Mouse (Mus musculus) midbrain, embryonic 15.5 days (tissue): ENCODE results near the gene Ybey. TPM values are rescaled to one million over a fixed set of nuclear protein-coding genes. Genes with fewer than 3 reads are reported as not detected.
A peak's percentile ranks its signal among the peaks of the same experiment; 100 is the strongest.

Source experiments
- ATAC-seq: fragments of 200-750 bp; cut with Nextera tagmentation; replicated peaks from 2 replicates; pipeline ENCODE4 v1.8.0; 2017; ENCODE audit warnings: moderate TSS enrichment
- H3K27ac ChIP-seq: fragments of 300-500 bp; sonication (generic); 2 replicates; pipeline ENCODE4 v1.5.1; 2015; ENCODE audit warnings: mild to moderate bottlenecking, inconsistent platforms
- H3K27me3 ChIP-seq: fragments of 300-500 bp; sonication (generic); replicated peaks from 2 replicates; pipeline ENCODE4 v1.6.1; 2015; ENCODE audit warnings: inconsistent platforms
- H3K36me3 ChIP-seq: fragments of 300-500 bp; sonication (generic); replicated peaks from 2 replicates; pipeline ENCODE4 v1.6.1; 2015; ENCODE audit warnings: inconsistent platforms
- H3K4me1 ChIP-seq: fragments of 300-500 bp; sonication (generic); 2 replicates; pipeline ENCODE4 v1.6.1; 2015; ENCODE audit warnings: inconsistent platforms
- H3K4me2 ChIP-seq: fragments of 300-500 bp; sonication (generic); 2 replicates; pipeline ENCODE4 v1.6.1; 2015; ENCODE audit warnings: inconsistent platforms, mild to moderate bottlenecking, moderate library complexity
- H3K4me3 ChIP-seq: fragments of 300-500 bp; sonication (generic); 2 replicates; pipeline ENCODE4 v1.5.1; 2015; ENCODE audit warnings: mild to moderate bottlenecking, inconsistent platforms
- H3K9ac ChIP-seq: fragments of 300-500 bp; sonication (generic); 2 replicates; pipeline ENCODE4 v1.6.1; 2015; ENCODE audit warnings: mild to moderate bottlenecking, inconsistent platforms
- H3K9me3 ChIP-seq: fragments of 300-500 bp; sonication (generic); 2 replicates; pipeline ENCODE4 v1.6.1; 2016; ENCODE audit warnings: inconsistent platforms
- WGBS: fragments of 180-500 bp; shearing (Covaris S2); methylation state at CpG from one replicate; pipeline ENCODE4 v1.1.7; 2015; ENCODE audit warnings: mixed read lengths; 5-methylcytosine and 5-hydroxymethylcytosine counted together
- polyA plus RNA-seq: library from polyadenylated mRNA; unstranded; fragments of >200 nt; fragmentation: Nextera tagmentation; extraction: Ambion mirVana; gene quantifications from 2 replicates; pipeline ENCODE4 v1.2.1, GENCODE M21; 2015

Gene Ybey
- 7.3 TPM in 2 replicates for polyA plus RNA-seq

- H3K4me1 ChIP-seq = peaks cover 33% of the 10 kb centered on the region
- no peaks in the 10 kb centered on the region for H3K27me3 ChIP-seq
- H3K9ac ChIP-seq = peak within 1 kb of the TSS; percentile 93
- no peaks in the 10 kb centered on the region for H3K9me3 ChIP-seq
- H3K27ac ChIP-seq = peak within 1 kb of the TSS; percentile 87
- H3K4me3 ChIP-seq = peak within 1 kb of the TSS; percentile 63
- WGBS = 2% methylated on average over 54 of the region's 55 CpGs
- peak within 1 kb of the TSS; percentile 58 for H3K4me2 ChIP-seq
- peaks cover 13% of the 10 kb centered on the region for H3K36me3 ChIP-seq
- ATAC-seq = peak; percentile 98
Measured at GRCm38 (mm10) chr10:76468203-76469162, at the start of gene Ybey, which contains the start of gene Mcm3ap. TSS of gene Ybey (minus strand) at chr10:76469114. TSS of gene Mcm3ap (plus strand) at chr10:76468927.

GRCm38 (mm10) chr10:76512965-76513583 lies 44.2 kb upstream of the Ybey start:
- Histone ChIP-seq H3K27ac (no peak overlapping the region), H3K9ac (no peak overlapping the region), H3K27me3 (no peaks in the 10 kb centered on the region), H3K4me3 (no peak overlapping the region), H3K4me2 (no peak overlapping the region), H3K36me3 (peaks cover 44% of the 10 kb centered on the region), H3K4me1 (no peaks in the 10 kb centered on the region), H3K9me3 (no peaks in the 10 kb centered on the region)
- WGBS = 48% methylated on average over 5 of the region's 5 CpGs
- peak; percentile 50; the same call in 1 of the 2 replicates for ATAC-seq

- Histone ChIP-seq H3K4me3 (no peak overlapping the region), H3K9me3 (no peaks in the 10 kb centered on the region), H3K36me3 (peaks cover 77% of the 10 kb centered on the region), H3K4me1 (no peaks in the 10 kb centered on the region), H3K27ac (no peak overlapping the region), H3K27me3 (no peaks in the 10 kb centered on the region), H3K4me2 (no peak overlapping the region), H3K9ac (no peak overlapping the region)
- WGBS = 89% methylated on average over 7 of the region's 7 CpGs
- ATAC-seq = no peak
Measured at GRCm38 (mm10) chr10:76505865-76506264, 37.0 kb upstream of the Ybey start.

- no peak overlapping the region for H3K4me2 ChIP-seq
- H3K36me3 ChIP-seq = peaks cover 78% of the 10 kb centered on the region
- no peaks in the 10 kb centered on the region for H3K27me3 ChIP-seq
- no peaks in the 10 kb centered on the region for H3K9me3 ChIP-seq
- no peak overlapping the region for H3K4me3 ChIP-seq
- H3K9ac ChIP-seq = no peak overlapping the region
- no peaks in the 10 kb centered on the region for H3K4me1 ChIP-seq
- ATAC-seq = no peak
- no peak overlapping the region for H3K27ac ChIP-seq
- WGBS = 97% methylated on average over 11 of the region's 11 CpGs
Measured at GRCm38 (mm10) chr10:76504271-76504943, 35.5 kb upstream of the Ybey start.

DNA sequence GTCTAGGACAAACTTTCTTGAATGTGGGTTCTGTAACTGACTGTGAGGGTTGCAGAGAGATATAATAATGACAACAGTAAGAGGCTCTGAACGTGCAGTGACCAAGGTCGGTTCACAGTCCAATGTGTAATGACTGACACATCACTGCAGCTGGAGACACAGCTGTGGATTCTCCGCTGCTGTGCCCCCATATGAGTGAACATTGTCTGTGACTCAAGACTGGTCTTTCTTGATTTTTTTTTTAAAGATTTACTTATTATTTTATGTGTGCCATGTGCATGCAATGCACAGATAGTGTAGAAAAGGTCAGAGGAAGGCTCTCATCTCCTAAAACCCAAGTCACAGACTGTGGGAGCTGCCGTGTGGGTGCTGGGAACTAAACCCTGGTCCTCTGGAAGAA lies 28.6 kb upstream of the Ybey start:
- Histone ChIP-seq H3K27ac (no peak overlapping the region), H3K9me3 (no peaks in the 10 kb centered on the region), H3K36me3 (peaks cover 68% of the 10 kb centered on the region), H3K4me2 (no peak overlapping the region), H3K4me1 (no peaks in the 10 kb centered on the region), H3K9ac (no peak overlapping the region), H3K27me3 (no peaks in the 10 kb centered on the region), H3K4me3 (no peak overlapping the region)
- 96% methylated on average over 4 of the region's 4 CpGs for WGBS
- ATAC-seq = no peak

DNA sequence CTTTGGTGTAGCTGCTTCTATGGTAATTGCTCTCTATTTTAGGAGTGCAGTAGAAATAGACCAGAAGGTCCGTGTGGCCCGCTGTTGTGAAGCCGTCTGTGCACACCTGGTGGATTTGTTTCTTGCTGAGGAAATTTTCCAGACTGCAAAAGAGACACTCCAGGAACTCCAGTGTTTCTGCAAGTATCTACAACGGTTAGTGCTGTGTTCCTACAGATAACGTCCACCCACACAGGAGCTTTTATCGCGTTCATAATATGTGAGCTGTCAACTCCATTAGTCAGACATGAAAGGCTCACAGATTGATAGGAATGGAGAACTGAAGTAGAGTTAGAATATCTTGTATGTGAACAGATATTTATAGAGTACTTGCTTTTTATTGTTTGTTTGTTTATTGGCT lies 27.5 kb upstream of the Ybey start:
- WGBS = 94% methylated on average over 7 of the region's 7 CpGs

DNA sequence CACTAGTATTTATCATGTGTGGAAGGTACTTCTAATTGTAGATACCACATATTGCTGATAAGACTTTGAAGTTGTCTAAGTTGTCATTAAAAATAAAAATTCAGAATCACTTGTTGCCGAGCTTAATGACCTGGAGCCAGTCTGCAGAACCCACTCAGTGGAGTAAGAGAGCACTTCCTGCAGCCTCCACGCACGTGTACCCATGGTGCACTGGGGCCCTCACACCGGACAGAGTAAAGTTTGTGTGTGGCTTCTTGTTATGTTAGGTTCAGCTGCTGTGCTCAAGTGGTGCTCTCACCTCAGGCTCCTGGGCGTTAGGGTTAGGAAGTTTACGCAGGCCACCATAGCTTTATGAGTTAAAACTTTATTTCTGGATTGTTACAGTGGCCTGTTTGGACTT lies 26.6 kb upstream of the Ybey start:
- Histone ChIP-seq H3K9ac (no peak overlapping the region), H3K4me3 (no peak overlapping the region), H3K36me3 (peaks cover 67% of the 10 kb centered on the region), H3K4me1 (no peaks in the 10 kb centered on the region), H3K9me3 (no peaks in the 10 kb centered on the region), H3K27ac (no peak overlapping the region), H3K27me3 (no peaks in the 10 kb centered on the region), H3K4me2 (no peak overlapping the region)
- 94% methylated on average over 6 of the region's 6 CpGs for WGBS
- no peak for ATAC-seq

More for the DNA sequence above, 27.5 kb upstream of the Ybey start:
- H3K36me3 ChIP-seq = peaks cover 65% of the 10 kb centered on the region
- no peak overlapping the region for H3K9ac ChIP-seq
- no peak for ATAC-seq
- H3K4me3 ChIP-seq = no peak overlapping the region
- no peaks in the 10 kb centered on the region for H3K4me1 ChIP-seq
- H3K27ac ChIP-seq = no peak overlapping the region
- no peaks in the 10 kb centered on the region for H3K9me3 ChIP-seq
- no peak overlapping the region for H3K4me2 ChIP-seq
- H3K27me3 ChIP-seq = no peaks in the 10 kb centered on the region

GRCm38 (mm10) chr10:76493527-76493926 lies 24.6 kb upstream of the Ybey start:
- H3K9me3 ChIP-seq = no peaks in the 10 kb centered on the region
- H3K4me2 ChIP-seq = no peak overlapping the region
- WGBS = 82% methylated on average over 1 of the region's 1 CpGs
- peaks cover 67% of the 10 kb centered on the region for H3K36me3 ChIP-seq
- ATAC-seq = no peak
- no peaks in the 10 kb centered on the region for H3K27me3 ChIP-seq
- no peaks in the 10 kb centered on the region for H3K4me1 ChIP-seq
- no peak overlapping the region for H3K4me3 ChIP-seq
- no peak overlapping the region for H3K9ac ChIP-seq
- no peak overlapping the region for H3K27ac ChIP-seq

- Histone ChIP-seq H3K27ac (no peak overlapping the region), H3K9ac (no peak overlapping the region), H3K4me1 (no peaks in the 10 kb centered on the region), H3K36me3 (peaks cover 78% of the 10 kb centered on the region), H3K9me3 (no peaks in the 10 kb centered on the region), H3K4me3 (no peak overlapping the region), H3K4me2 (no peak overlapping the region), H3K27me3 (no peaks in the 10 kb centered on the region)
- 94% methylated on average over 15 of the region's 15 CpGs for WGBS
- ATAC-seq = no peak
Measured at GRCm38 (mm10) chr10:76489205-76489604, 20.3 kb upstream of the Ybey start.

DNA sequence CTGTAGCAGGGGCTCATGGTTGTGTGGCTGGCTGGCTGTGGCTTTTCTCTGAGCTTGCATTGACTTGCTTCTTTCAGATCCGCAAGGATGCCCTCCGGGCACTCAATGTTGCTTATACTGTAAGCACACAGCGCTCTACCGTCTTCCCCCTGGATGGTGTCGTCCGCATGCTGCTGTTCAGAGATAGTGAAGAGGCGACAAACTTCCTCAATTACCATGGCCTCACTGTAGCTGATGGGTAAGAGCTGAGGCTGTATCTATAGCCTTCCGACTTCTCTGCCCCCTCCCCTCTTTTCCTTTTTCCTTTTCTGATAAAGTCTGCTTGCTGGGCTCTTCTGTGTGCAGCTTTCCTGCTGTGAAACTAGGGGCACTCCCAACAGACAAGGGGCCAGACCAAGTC lies 19.4 kb upstream of the Ybey start:
- Histone ChIP-seq H3K36me3 (peaks cover 78% of the 10 kb centered on the region), H3K27ac (no peak overlapping the region), H3K4me2 (no peak overlapping the region), H3K27me3 (no peaks in the 10 kb centered on the region), H3K9ac (no peak overlapping the region), H3K4me1 (no peaks in the 10 kb centered on the region), H3K4me3 (no peak overlapping the region), H3K9me3 (no peaks in the 10 kb centered on the region)
- 97% methylated on average over 8 of the region's 8 CpGs for WGBS
- ATAC-seq = no peak

DNA sequence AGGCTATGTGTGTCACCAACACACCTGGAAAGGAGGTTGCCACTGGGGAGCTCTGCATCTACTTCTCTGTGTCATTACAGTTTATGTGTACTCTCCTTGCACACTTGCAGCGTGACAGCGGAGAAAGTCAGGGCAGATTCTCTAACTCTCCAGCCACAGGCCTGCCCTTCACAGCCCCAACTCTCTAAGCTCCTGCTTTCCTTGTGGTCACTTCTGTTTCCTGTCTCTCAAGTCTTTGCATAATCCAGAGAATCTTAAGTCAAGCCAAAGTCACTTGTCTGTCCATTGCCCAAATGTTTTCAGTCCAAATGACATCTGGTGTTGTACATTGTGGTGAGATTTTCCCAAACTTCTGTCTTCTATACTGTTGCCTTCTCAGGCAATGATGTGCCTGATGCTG lies 17.4 kb upstream of the Ybey start:
- H3K4me3 ChIP-seq = no peak overlapping the region
- no peaks in the 10 kb centered on the region for H3K27me3 ChIP-seq
- no peak overlapping the region for H3K9ac ChIP-seq
- H3K4me2 ChIP-seq = no peak overlapping the region
- no peaks in the 10 kb centered on the region for H3K4me1 ChIP-seq
- 100% methylated on average over 2 of the region's 2 CpGs for WGBS
- H3K36me3 ChIP-seq = peaks cover 84% of the 10 kb centered on the region
- H3K9me3 ChIP-seq = no peaks in the 10 kb centered on the region
- no peak for ATAC-seq
- no peak overlapping the region for H3K27ac ChIP-seq

GRCm38 (mm10) chr10:76481480-76481879 lies 12.6 kb upstream of the Ybey start:
- Histone ChIP-seq H3K27me3 (no peaks in the 10 kb centered on the region), H3K9ac (no peak overlapping the region), H3K9me3 (no peaks in the 10 kb centered on the region), H3K4me3 (no peak overlapping the region), H3K27ac (no peak overlapping the region), H3K36me3 (peaks cover 76% of the 10 kb centered on the region), H3K4me1 (no peaks in the 10 kb centered on the region), H3K4me2 (no peak overlapping the region)
- no peak for ATAC-seq
- WGBS = 95% methylated on average over 6 of the region's 6 CpGs
